29 mouse cellular contexts compared by ENCODE assay signal in genomic region chr16:36094079-36094478, GRCm38 (mm10). TPM values are rescaled to one million over a fixed set of nuclear protein-coding genes. Genes with fewer than 3 reads are reported as not detected.
A peak's percentile ranks its signal among the peaks of the same experiment; 100 is the strongest.
DNase-seq lines count a peak whose midpoint lies in the region; ATAC-seq and TF ChIP-seq lines count a peak whose summit lies in the region.
"Had no signal": no experiment of that assay in that cellular context is flagged by ENCODE, and none has a peak within 500 bp of the region (broad histone marks: within the 10 kb centered on the region; RNA-seq: fewer than 3 reads in every experiment).

No protein-coding gene starts in this region.

- TF ChIP-seq POLR2A in brain, embryonic 14.5 days (IDR thresholded peaks at IDR 0.05; ENCODE audit: borderline replicate concordance, extremely low read depth, insufficient read depth, insufficient read length, poor library complexity, severe bottlenecking), result no peak

- ATAC-seq in forebrain, postnatal 0 days, result peak; percentile 59; the same call in 1 of the 2 replicates
- no peak for ATAC-seq in forebrain, embryonic 16.5 days
- no peak for ATAC-seq in midbrain, embryonic 15.5 days (replicated peaks)
- ATAC-seq: forebrain, embryonic 13.5 days; forebrain, embryonic 15.5 days; Patski had no signal

- H3K9ac ChIP-seq in forebrain, postnatal 0 days, result no peak overlapping the region
- H3K9ac ChIP-seq in forebrain, embryonic 16.5 days (replicated peaks; ENCODE audit: low read depth, low read length), result no peak overlapping the region
- no peak overlapping the region for H3K9ac ChIP-seq in midbrain, embryonic 15.5 days
- H3K9ac ChIP-seq: embryonic facial prominence, embryonic 12.5 days; embryonic facial prominence, embryonic 15.5 days; forebrain, embryonic 13.5 days; forebrain, embryonic 15.5 days had no signal

- no peak for TF ChIP-seq CTCF in forebrain, postnatal 0 days (IDR thresholded peaks at IDR 0.05; ENCODE audit: low read depth)
- no peak for TF ChIP-seq CTCF in brain, embryonic 14.5 days (IDR thresholded peaks at IDR 0.05; ENCODE audit: borderline replicate concordance, extremely low read depth, insufficient read depth, insufficient read length)

- WGBS in forebrain, postnatal 0 days, result 74% methylated on average over 3 of the region's 3 CpGs
- 75% methylated on average over 3 of the region's 3 CpGs for WGBS in forebrain, embryonic 16.5 days
- 87% methylated on average over 3 of the region's 3 CpGs for WGBS in midbrain, embryonic 15.5 days

- H3K4me1 ChIP-seq in forebrain, postnatal 0 days (ENCODE audit: insufficient read depth), result no peaks in the 10 kb centered on the region
- no peaks in the 10 kb centered on the region for H3K4me1 ChIP-seq in forebrain, embryonic 16.5 days (replicated peaks; ENCODE audit: control insufficient read depth, insufficient read depth, low read length)
- no peaks in the 10 kb centered on the region for H3K4me1 ChIP-seq in midbrain, embryonic 15.5 days
- H3K4me1 ChIP-seq: embryonic facial prominence, embryonic 12.5 days; forebrain, embryonic 13.5 days; forebrain, embryonic 15.5 days had no signal

- no peak overlapping the region for H3K27ac ChIP-seq in forebrain, postnatal 0 days (ENCODE audit: low read depth, low read length)
- no peak overlapping the region for H3K27ac ChIP-seq in forebrain, embryonic 16.5 days (ENCODE audit: low read length)
- H3K27ac ChIP-seq in midbrain, embryonic 15.5 days, result no peak overlapping the region
- H3K27ac ChIP-seq: embryonic facial prominence, embryonic 12.5 days; embryonic facial prominence, embryonic 15.5 days; forebrain, embryonic 13.5 days; forebrain, embryonic 15.5 days had no signal

- H3K9me3 ChIP-seq in forebrain, postnatal 0 days (ENCODE audit: low read length), result no peaks in the 10 kb centered on the region
- H3K9me3 ChIP-seq in forebrain, embryonic 16.5 days (ENCODE audit: control insufficient read depth, low read length), result no peaks in the 10 kb centered on the region
- no peaks in the 10 kb centered on the region for H3K9me3 ChIP-seq in midbrain, embryonic 15.5 days
- H3K9me3 ChIP-seq: embryonic facial prominence, embryonic 12.5 days; embryonic facial prominence, embryonic 15.5 days; forebrain, embryonic 13.5 days; forebrain, embryonic 15.5 days had no signal

- no peak overlapping the region for H3K4me2 ChIP-seq in forebrain, postnatal 0 days (ENCODE audit: low read depth)
- H3K4me2 ChIP-seq in forebrain, embryonic 16.5 days (ENCODE audit: low read length), result no peak overlapping the region
- no peak overlapping the region for H3K4me2 ChIP-seq in midbrain, embryonic 15.5 days
- H3K4me2 ChIP-seq: embryonic facial prominence, embryonic 12.5 days; embryonic facial prominence, embryonic 15.5 days; forebrain, embryonic 13.5 days; forebrain, embryonic 15.5 days had no signal

- no peaks in the 10 kb centered on the region for H3K36me3 ChIP-seq in forebrain, postnatal 0 days (ENCODE audit: insufficient read depth)
- no peaks in the 10 kb centered on the region for H3K36me3 ChIP-seq in forebrain, embryonic 16.5 days (ENCODE audit: control insufficient read depth, insufficient read depth)
- H3K36me3 ChIP-seq in midbrain, embryonic 15.5 days (replicated peaks), result 0 out of 2 replicates have a peak, but pooled peaks cover 3% of the 10 kb centered on the region
- H3K36me3 ChIP-seq: forebrain, embryonic 15.5 days had no signal

- no peak overlapping the region for H3K4me3 ChIP-seq in forebrain, postnatal 0 days (ENCODE audit: low read depth, low read length)
- no peak overlapping the region for H3K4me3 ChIP-seq in forebrain, embryonic 16.5 days (replicated peaks; ENCODE audit: low read length)
- no peak overlapping the region for H3K4me3 ChIP-seq in midbrain, embryonic 15.5 days
- H3K4me3 ChIP-seq: embryonic facial prominence, embryonic 12.5 days; embryonic facial prominence, embryonic 15.5 days; erythroblast, embryonic 14.5 days; forebrain, embryonic 13.5 days; forebrain, embryonic 15.5 days had no signal

- no peaks in the 10 kb centered on the region for H3K27me3 ChIP-seq in forebrain, postnatal 0 days (ENCODE audit: insufficient read depth, low read length)
- no peaks in the 10 kb centered on the region for H3K27me3 ChIP-seq in forebrain, embryonic 16.5 days (replicated peaks; ENCODE audit: control insufficient read depth, insufficient read depth, low read length)
- H3K27me3 ChIP-seq in midbrain, embryonic 15.5 days (replicated peaks), result no peaks in the 10 kb centered on the region
- H3K27me3 ChIP-seq: embryonic facial prominence, embryonic 12.5 days; embryonic facial prominence, embryonic 15.5 days; forebrain, embryonic 13.5 days; forebrain, embryonic 15.5 days; Patski had no signal

- no peak for DNase-seq in forebrain, postnatal 0 days
- peak; percentile 15 for DNase-seq in brain, embryonic 14.5 days (ENCODE audit: low read depth)
- DNase-seq in gonadal fat pad, adult 2 months (ENCODE audit: low read depth), result peak; percentile 99
- DNase-seq in retina, postnatal 1 day, result peak; percentile 35
- DNase-seq in urinary bladder, adult 2 months (ENCODE audit: low spot score), result no peak
- DNase-seq in spleen, adult 18-20 months, result no peak
- DNase-seq: adrenal gland, adult 2 months; adrenal gland, postnatal 10 days; adrenal gland, postnatal 25 days; cerebellum, adult 11-12 months; cerebellum, adult 2 months; cerebellum, adult 9-10 months; cerebellum, postnatal 10 days; cerebellum, postnatal 25 days; embryo, embryonic 11 days had no signal

RNA-seq across cellular contexts. Expression of gene Ccdc58, which starts 22.6 kb away (rescaled TPM):
- total RNA-seq in forebrain, postnatal 0 days (2014; rRNA removed), result 14.8 and 18.9 TPM in 2 replicates
- polyA plus RNA-seq in forebrain, postnatal 0 days (2015; fragmentation: Nextera tagmentation; extraction: Ambion mirVana), result 25.9 and 29.2 TPM in 2 replicates
- polyA plus RNA-seq in forebrain, embryonic 16.5 days (2015; fragmentation: Nextera tagmentation; extraction: Ambion mirVana), result 35.0 and 36.3 TPM in 2 replicates
- 21.5 and 27.8 TPM in 2 replicates for polyA plus RNA-seq in brain, embryonic 14.5 days (2012; rRNA removed)
- polyA plus RNA-seq in gonadal fat pad, adult 2 months (2012; rRNA removed), result 8.0 and 10.9 TPM in 2 replicates
- 30.9 and 44.8 TPM in 2 replicates for polyA plus RNA-seq in urinary bladder, adult 2 months (2012; rRNA removed)
- 27.4 and 27.6 TPM in 2 replicates for polyA plus RNA-seq in midbrain, embryonic 15.5 days (2015; fragmentation: Nextera tagmentation; extraction: Ambion mirVana)

RNA-seq across cellular contexts. Expression of gene Fam162a, which starts 22.7 kb away (rescaled TPM):
- total RNA-seq in forebrain, postnatal 0 days (2014; rRNA removed), result 27.4 and 48.2 TPM in 2 replicates
- polyA plus RNA-seq in forebrain, postnatal 0 days (2015; fragmentation: Nextera tagmentation; extraction: Ambion mirVana), result 139 and 178 TPM in 2 replicates
- polyA plus RNA-seq in forebrain, embryonic 16.5 days (2015; fragmentation: Nextera tagmentation; extraction: Ambion mirVana), result 144 and 171 TPM in 2 replicates
- polyA plus RNA-seq in brain, embryonic 14.5 days (2012; rRNA removed), result 80.0 and 84.3 TPM in 2 replicates
- 41.6 and 64.5 TPM in 2 replicates for polyA plus RNA-seq in gonadal fat pad, adult 2 months (2012; rRNA removed)
- 192 and 236 TPM in 2 replicates for polyA plus RNA-seq in urinary bladder, adult 2 months (2012; rRNA removed)
- 128 and 129 TPM in 2 replicates for polyA plus RNA-seq in midbrain, embryonic 15.5 days (2015; fragmentation: Nextera tagmentation; extraction: Ambion mirVana)

RNA-seq across cellular contexts. Expression of gene Csta1, which starts 37.0 kb away (rescaled TPM):
- not detected in 2 replicates for total RNA-seq in forebrain, postnatal 0 days (2014; rRNA removed)
- polyA plus RNA-seq in forebrain, postnatal 0 days (2015; fragmentation: Nextera tagmentation; extraction: Ambion mirVana), result not detected in 2 replicates
- polyA plus RNA-seq in forebrain, embryonic 16.5 days (2015; fragmentation: Nextera tagmentation; extraction: Ambion mirVana), result not detected in 2 replicates
- polyA plus RNA-seq in brain, embryonic 14.5 days (2012; rRNA removed), result 0.03 TPM in 1 of 2 replicates, not detected in the other
- polyA plus RNA-seq in gonadal fat pad, adult 2 months (2012; rRNA removed), result 0.05 TPM in 1 of 2 replicates, not detected in the other
- polyA plus RNA-seq in urinary bladder, adult 2 months (2012; rRNA removed), result 0.03 and 0.09 TPM in 2 replicates
- polyA plus RNA-seq in midbrain, embryonic 15.5 days (2015; fragmentation: Nextera tagmentation; extraction: Ambion mirVana), result not detected in 2 replicates
- total RNA-seq: adrenal gland, adult 2 months; adrenal gland, postnatal 10 days; adrenal gland, postnatal 25 days; adrenal gland, postnatal 4 days; common myeloid progenitor, adult 5-6 weeks; ES-E14; MEL had no signal
- polyA plus RNA-seq: adrenal gland, adult 2 months; C2C12; cerebellum, adult 2 months; embryonic facial prominence, embryonic 12.5 days; erythroblast, embryonic 14.5 days; forebrain, embryonic 11.5 days; forebrain, embryonic 13.5 days; forebrain, embryonic 15.5 days had no signal

RNA-seq across cellular contexts. Expression of gene Wdr5b, which starts 53.1 kb away (rescaled TPM):
- total RNA-seq in forebrain, postnatal 0 days (2014; rRNA removed), result 8.8 and 12.2 TPM in 2 replicates
- polyA plus RNA-seq in forebrain, postnatal 0 days (2015; fragmentation: Nextera tagmentation; extraction: Ambion mirVana), result 5.0 and 6.8 TPM in 2 replicates
- 14.4 and 15.5 TPM in 2 replicates for polyA plus RNA-seq in forebrain, embryonic 16.5 days (2015; fragmentation: Nextera tagmentation; extraction: Ambion mirVana)
- 7.3 TPM in 2 replicates for polyA plus RNA-seq in brain, embryonic 14.5 days (2012; rRNA removed)
- polyA plus RNA-seq in gonadal fat pad, adult 2 months (2012; rRNA removed), result 2.8 and 2.9 TPM in 2 replicates
- 6.3 and 6.6 TPM in 2 replicates for polyA plus RNA-seq in urinary bladder, adult 2 months (2012; rRNA removed)
- polyA plus RNA-seq in midbrain, embryonic 15.5 days (2015; fragmentation: Nextera tagmentation; extraction: Ambion mirVana), result 13.0 and 13.2 TPM in 2 replicates

Comparison
In these comparisons a context has a peak if more than half of its experiments do, and no peak if none do; other contexts are left out.
1. DNase-seq: peak in brain, embryonic 14.5 days (single experiment), gonadal fat pad, adult 2 months (single experiment) and retina, postnatal 1 day (single experiment); none in forebrain, postnatal 0 days (single experiment), urinary bladder, adult 2 months (single experiment) and spleen, adult 18-20 months (0 of 2).